Mouse (Mus musculus): ENCODE results near the gene Psg27.
"Not testable (repeated sequence)": the region's sequence is repeated elsewhere in the genome, so short reads cannot be mapped to it uniquely, and the experiment has no call there.

Gene Psg27

GRCm38 (mm10) chr7:18567205-18567604 lies at the start of gene Psg27:
Gene Psg27, minus strand, starts transcription at chr7:18567305.
- no peak for DNase-seq (ENCODE audit: low spot score)

GRCm38 (mm10) chr7:18616401-18616800 lies 49.3 kb upstream of the Psg27 start, which contains the start of gene Psg23:
Gene Psg23, minus strand, starts transcription at chr7:18616501.
- not testable (repeated sequence) for DNase-seq (ENCODE audit: low spot score)

GRCm38 (mm10) chr7:18559850-18560249 lies 7.3 kb downstream of the Psg27 start:
- DNase-seq (ENCODE audit: low spot score) = no peak

DNA sequence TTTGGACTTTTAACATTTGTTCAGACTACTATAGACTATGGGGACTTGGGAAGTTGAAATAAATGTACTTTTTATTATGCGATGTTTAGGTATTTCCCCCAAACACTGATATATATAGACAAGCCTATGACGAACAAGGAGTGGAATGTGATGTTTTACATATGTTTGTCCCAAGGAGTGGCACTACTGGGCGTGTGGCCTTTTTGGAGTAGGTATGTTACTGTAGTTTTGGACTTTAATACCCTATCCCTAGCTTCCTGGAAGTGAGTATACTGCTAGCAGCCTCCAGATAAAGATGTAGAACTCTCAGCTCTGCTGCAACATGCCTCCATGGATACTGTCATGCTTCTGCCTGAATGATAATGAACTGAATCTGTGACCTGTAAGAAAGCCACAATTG lies 11.4 kb downstream of the Psg27 start:
- DNase-seq (ENCODE audit: low spot score) = not testable (repeated sequence)

- no peak for DNase-seq (ENCODE audit: low spot score)
These were observed 33.7 kb downstream of the Psg27 start for GRCm38 (mm10) chr7:18533420-18533819.

- no peak for DNase-seq (ENCODE audit: low spot score)
These were observed 34.9 kb downstream of the Psg27 start, which contains the start of gene Psg25 for GRCm38 (mm10) chr7:18532169-18532568. Gene Psg25, minus strand, starts transcription at chr7:18532269.

DNA sequence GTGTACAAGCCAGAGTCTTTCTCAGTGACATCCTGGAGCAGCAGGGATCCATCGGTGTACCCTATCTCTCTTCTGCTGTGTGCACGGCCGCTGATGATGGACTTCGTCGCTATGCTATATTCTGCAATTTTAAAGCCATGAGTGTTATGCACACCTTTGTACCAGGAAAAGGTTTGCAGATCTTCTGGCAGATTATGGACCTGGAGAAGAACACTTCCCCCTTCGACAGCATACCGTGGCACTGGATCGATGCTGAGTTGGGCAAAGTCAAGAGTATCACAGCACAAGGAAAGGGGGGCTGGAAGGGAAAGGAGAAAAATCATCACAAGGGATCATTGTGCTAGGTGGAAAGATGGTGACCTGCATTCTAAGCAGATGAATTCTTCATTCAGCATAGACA lies 42.4 kb downstream of the Psg27 start:
- DNase-seq (ENCODE audit: low spot score) = no peak

DNA sequence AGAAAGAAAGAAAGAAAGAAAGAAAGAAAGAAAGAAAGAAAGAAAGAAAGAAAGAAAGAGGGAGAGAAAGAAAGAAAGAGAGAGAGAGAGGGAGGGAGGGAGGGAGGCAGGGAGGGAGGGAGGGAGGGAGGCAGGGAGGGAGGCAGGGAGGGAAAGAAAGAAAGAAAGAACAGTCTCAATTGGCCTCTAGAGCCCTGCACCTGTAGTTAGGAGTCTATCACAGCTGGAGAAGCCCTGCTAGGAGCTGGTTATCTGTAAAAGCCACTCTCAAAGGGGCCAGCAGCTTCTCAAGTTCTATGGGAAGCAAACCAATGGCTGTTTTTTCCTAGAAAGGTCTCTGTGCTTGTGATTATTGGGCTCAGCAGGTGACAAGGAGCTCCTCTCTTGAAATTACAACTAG lies 54.3 kb downstream of the Psg27 start:
- DNase-seq (ENCODE audit: low spot score) = not testable (repeated sequence)

- DNase-seq (ENCODE audit: low spot score) = not testable (repeated sequence)
These were observed 54.7 kb downstream of the Psg27 start for GRCm38 (mm10) chr7:18512417-18512816.

- no peak for DNase-seq (ENCODE audit: low spot score)
These were observed 55.6 kb downstream of the Psg27 start for GRCm38 (mm10) chr7:18511479-18511878.

All from layer of hippocampus, adult 9-10 months (tissue).